Mouse (Mus musculus): ENCODE results near the gene Gm34653.

The Gm34653 gene

DNA sequence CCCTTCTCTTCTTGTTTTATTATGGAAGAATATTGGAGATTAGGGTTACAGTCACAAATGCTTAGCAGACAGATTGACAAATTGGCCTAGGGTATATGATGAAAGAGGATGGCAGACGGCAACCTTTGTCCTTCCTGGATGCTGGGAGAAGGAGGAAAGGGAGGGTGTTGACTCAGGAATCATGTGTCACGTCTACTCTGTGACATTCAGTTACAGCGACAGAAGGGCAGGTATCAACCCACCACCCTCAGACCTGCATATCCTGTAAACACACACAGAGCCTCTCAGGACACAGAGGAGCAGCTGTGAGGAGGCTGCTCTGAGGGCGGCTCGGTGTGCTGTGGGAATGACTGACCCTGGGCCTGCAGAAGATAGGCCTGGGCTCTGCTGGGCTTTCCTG, 50.4 kb downstream of the Gm34653 start:
- no peak for DNase-seq (ENCODE audit: low spot score in 2 of 2)

DNA sequence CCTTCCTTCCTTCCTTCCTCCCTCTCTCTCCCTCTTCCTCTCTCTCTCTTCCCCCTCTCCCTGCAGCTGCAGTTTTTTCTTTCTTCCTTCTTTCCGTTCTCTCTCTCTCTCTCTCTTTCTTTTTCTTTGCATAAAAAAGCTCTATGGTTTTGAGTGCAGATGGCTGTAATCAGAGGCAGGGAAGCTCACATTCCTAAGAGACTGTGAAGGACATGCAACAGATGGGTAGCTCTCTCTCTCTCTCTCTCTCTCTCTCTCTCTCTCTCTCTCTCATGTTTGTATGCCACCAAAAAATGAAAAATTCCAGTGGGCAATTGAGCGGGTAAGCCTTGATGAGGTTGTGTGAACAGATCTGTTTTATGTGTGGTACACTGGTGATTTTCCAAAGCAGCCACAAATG, 51.4 kb downstream of the Gm34653 start:
- no peak for DNase-seq (ENCODE audit: low spot score in 2 of 2)
